Mouse (Mus musculus) cortical plate, adult 2 months (tissue): ENCODE results near the gene Nup214.

Source experiments
- CTCF ChIP-seq: fragments of 200-500 bp; IDR thresholded peaks from 2 replicates; pipeline ENCODE4 v1.5.1; 2011; ENCODE audit warnings: mild to moderate bottlenecking, control low read depth, low read length; ENCODE audit not compliant: insufficient read depth; ENCODE audit errors: extremely low read depth
- POLR2A ChIP-seq: fragments of 200-500 bp; IDR thresholded peaks from 2 replicates; pipeline ENCODE4 v1.6.1; 2011; ENCODE audit warnings: mild to moderate bottlenecking, low read length, control low read depth; ENCODE audit not compliant: insufficient read depth; ENCODE audit errors: extremely low read depth

DNA sequence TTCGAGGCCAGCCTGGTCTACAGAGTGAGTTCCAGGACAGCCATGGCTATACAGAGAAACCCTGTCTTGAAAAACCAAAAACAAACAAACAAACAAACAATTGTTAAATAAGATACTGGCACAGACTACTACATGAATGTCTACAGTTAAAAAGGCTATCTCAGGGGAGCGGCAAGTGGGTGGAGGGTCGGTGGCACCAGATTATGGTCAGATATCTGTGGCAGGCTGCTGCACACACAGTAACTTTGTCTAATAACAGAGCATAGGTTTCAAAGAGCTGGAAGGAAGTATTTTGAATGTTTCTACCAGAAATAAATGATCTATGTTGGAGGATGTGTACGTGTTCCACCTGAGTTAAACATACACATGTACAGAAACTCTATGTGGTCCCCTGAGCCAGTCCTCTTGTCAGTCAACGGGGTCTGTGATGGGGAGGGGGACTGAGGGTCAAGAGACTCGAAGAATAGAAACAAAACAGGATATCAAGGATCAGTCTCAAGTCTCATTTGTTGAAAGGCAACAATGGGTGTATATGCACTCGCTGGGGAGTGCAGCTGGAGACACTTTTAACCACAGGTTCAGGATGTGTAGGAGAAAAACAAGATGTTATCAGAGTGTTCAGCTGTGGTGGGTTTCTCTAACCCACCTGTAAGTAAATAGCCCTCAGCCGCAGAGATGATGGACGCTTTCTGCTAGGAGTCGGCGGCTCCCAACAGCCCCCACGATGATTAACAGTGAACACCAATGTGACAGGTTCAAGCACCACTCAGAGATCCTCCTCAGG is 87.7 kb downstream of the Nup214 start:
- no peak for TF ChIP-seq POLR2A
- TF ChIP-seq CTCF = no peak
